Comparison of ENCODE assay signal across 14 mouse cellular contexts in the genomic region with DNA sequence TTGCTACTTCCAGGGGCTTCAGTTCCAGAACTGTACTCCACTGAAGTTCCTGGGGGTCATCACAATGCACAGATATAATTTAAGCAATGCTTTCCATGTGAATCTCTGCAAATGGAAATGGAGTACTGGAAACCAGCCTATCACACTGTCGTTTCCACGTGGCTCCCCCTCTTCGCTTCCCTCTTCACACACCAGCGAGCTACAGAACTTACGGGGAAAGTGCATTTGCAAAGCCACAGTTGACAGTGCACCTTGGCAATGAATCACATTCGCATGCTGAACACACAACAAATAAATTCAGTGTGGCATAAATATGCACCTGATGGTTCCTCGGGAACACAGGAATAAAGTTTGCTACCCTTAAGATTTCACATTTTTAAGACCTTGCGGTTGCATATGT. TPM values are rescaled to one million over a fixed set of nuclear protein-coding genes. Genes with fewer than 3 reads are reported as not detected.
DNase-seq lines count a peak whose midpoint lies in the region; ATAC-seq and TF ChIP-seq lines count a peak whose summit lies in the region.
"Had no signal": no experiment of that assay in that cellular context is flagged by ENCODE, and none has a peak within 500 bp of the region (broad histone marks: within the 10 kb centered on the region; RNA-seq: fewer than 3 reads in every experiment).

No protein-coding gene starts in this region.

- DNase-seq in cerebellum, postnatal 10 days = peak; percentile 51 to 55
- no peak for DNase-seq in cerebellum, adult 8-10 months
- DNase-seq in kidney, postnatal 10 days = no peak
- no peak for DNase-seq in midbrain, postnatal 0 days (ENCODE audit: low spot score)
- DNase-seq in natural killer cell, adult 2 months (ENCODE audit: low spot score in 2 of 2) = no peak
- DNase-seq: heart, adult 11 months; kidney, adult 11 months; liver, embryonic 13.5 days; thymus, adult 18-20 months had no signal

- H3K9me3 ChIP-seq in kidney, embryonic 16.5 days (ENCODE audit: low read length) = no peaks in the 10 kb centered on the region
- no peaks in the 10 kb centered on the region for H3K9me3 ChIP-seq in intestine, embryonic 15.5 days
- H3K9me3 ChIP-seq in midbrain, postnatal 0 days (ENCODE audit: low read length) = no peaks in the 10 kb centered on the region
- no peaks in the 10 kb centered on the region for H3K9me3 ChIP-seq in heart, embryonic 11.5 days (replicated peaks; ENCODE audit: control insufficient read depth, low read length)
- H3K9me3 ChIP-seq: G1E; liver, embryonic 13.5 days had no signal

- no peak for ATAC-seq in kidney, embryonic 16.5 days (ENCODE audit: low FRiP score, low TSS enrichment)
- ATAC-seq in intestine, embryonic 15.5 days = no peak
- ATAC-seq in midbrain, postnatal 0 days (ENCODE audit: low FRiP score) = no peak
- no peak for ATAC-seq in heart, embryonic 11.5 days (replicated peaks; ENCODE audit: insufficient number of reproducible peaks, low FRiP score, low TSS enrichment)

- no peaks in the 10 kb centered on the region for H3K27me3 ChIP-seq in kidney, embryonic 16.5 days (ENCODE audit: insufficient read depth, low read length)
- no peaks in the 10 kb centered on the region for H3K27me3 ChIP-seq in intestine, embryonic 15.5 days (replicated peaks)
- H3K27me3 ChIP-seq in midbrain, postnatal 0 days (ENCODE audit: insufficient read depth, low read length) = no peaks in the 10 kb centered on the region
- no peaks in the 10 kb centered on the region for H3K27me3 ChIP-seq in heart, embryonic 11.5 days (ENCODE audit: control insufficient read depth, insufficient read depth, low read length)

- peak overlapping the region; percentile 18; the same call in 1 of the 2 replicates for H3K4me2 ChIP-seq in kidney, embryonic 16.5 days (replicated peaks; ENCODE audit: low read depth, low read length)
- 0 out of 2 replicates have a peak overlapping the region, but pooled peaks have one; percentile 6 for H3K4me2 ChIP-seq in intestine, embryonic 15.5 days (replicated peaks)
- peak overlapping the region; percentile 81 for H3K4me2 ChIP-seq in midbrain, postnatal 0 days (ENCODE audit: low read depth, low read length, poor library complexity, severe bottlenecking)
- H3K4me2 ChIP-seq in heart, embryonic 11.5 days = no peak overlapping the region

- no peak overlapping the region for H3K27ac ChIP-seq in kidney, embryonic 16.5 days (ENCODE audit: low read length)
- H3K27ac ChIP-seq in intestine, embryonic 15.5 days = no peak overlapping the region
- H3K27ac ChIP-seq in midbrain, postnatal 0 days (ENCODE audit: low read depth, low read length) = no peak overlapping the region
- no peak overlapping the region for H3K27ac ChIP-seq in heart, embryonic 11.5 days (ENCODE audit: low read depth, low read length)
- H3K27ac ChIP-seq: liver, embryonic 13.5 days had no signal

- H3K36me3 ChIP-seq in kidney, embryonic 16.5 days (ENCODE audit: insufficient read depth, low read length) = no peaks in the 10 kb centered on the region
- H3K36me3 ChIP-seq in intestine, embryonic 15.5 days = no peaks in the 10 kb centered on the region
- H3K36me3 ChIP-seq in midbrain, postnatal 0 days (ENCODE audit: insufficient read depth, low read length) = no peaks in the 10 kb centered on the region
- no peaks in the 10 kb centered on the region for H3K36me3 ChIP-seq in heart, embryonic 11.5 days (ENCODE audit: control insufficient read depth, insufficient read depth, low read length)
- H3K36me3 ChIP-seq: liver, embryonic 13.5 days had no signal

- no peak overlapping the region for H3K4me3 ChIP-seq in kidney, embryonic 16.5 days (ENCODE audit: low read length)
- no peak overlapping the region for H3K4me3 ChIP-seq in intestine, embryonic 15.5 days (replicated peaks)
- peak overlapping the region; percentile 86; the same call in 1 of the 2 replicates for H3K4me3 ChIP-seq in midbrain, postnatal 0 days (ENCODE audit: low read depth, low read length)
- no peak overlapping the region for H3K4me3 ChIP-seq in heart, embryonic 11.5 days (ENCODE audit: low read depth, low read length)
- H3K4me3 ChIP-seq: liver, embryonic 13.5 days had no signal

- no peak overlapping the region for H3K9ac ChIP-seq in kidney, embryonic 16.5 days (replicated peaks; ENCODE audit: low read length)
- no peak overlapping the region for H3K9ac ChIP-seq in intestine, embryonic 15.5 days
- no peak overlapping the region for H3K9ac ChIP-seq in midbrain, postnatal 0 days (replicated peaks; ENCODE audit: low read length, poor library complexity, severe bottlenecking)
- H3K9ac ChIP-seq in heart, embryonic 11.5 days (ENCODE audit: low read depth, low read length) = no peak overlapping the region
- H3K9ac ChIP-seq: liver, embryonic 13.5 days had no signal

- TF ChIP-seq CTCF in midbrain, postnatal 0 days (IDR thresholded peaks at IDR 0.05) = no peak

- H3K4me1 ChIP-seq in kidney, embryonic 16.5 days (ENCODE audit: insufficient read depth, low read length) = peaks cover 25% of the 10 kb centered on the region
- H3K4me1 ChIP-seq in intestine, embryonic 15.5 days (replicated peaks) = no peaks in the 10 kb centered on the region
- 0 out of 2 replicates have a peak, but pooled peaks cover 4% of the 10 kb centered on the region for H3K4me1 ChIP-seq in midbrain, postnatal 0 days (ENCODE audit: insufficient read depth, low read length)
- peaks cover 7% of the 10 kb centered on the region; the same call in 1 of the 2 replicates for H3K4me1 ChIP-seq in heart, embryonic 11.5 days (ENCODE audit: control insufficient read depth, insufficient read depth, low read length)

- WGBS in kidney, embryonic 16.5 days = 61% methylated on average over 8 of the region's 8 CpGs
- WGBS in intestine, embryonic 15.5 days = 83% methylated on average over 8 of the region's 8 CpGs
- WGBS in midbrain, postnatal 0 days = 77% methylated on average over 8 of the region's 8 CpGs
- 76% methylated on average over 8 of the region's 8 CpGs for WGBS in heart, embryonic 11.5 days (ENCODE audit: insufficient replicate concordance)

RNA-seq across cellular contexts. Expression of a gene that starts 3.2 kb away (rescaled TPM):
- 7.8 and 8.8 TPM in 2 replicates for polyA plus RNA-seq in kidney, embryonic 16.5 days (2015; fragmentation: Nextera tagmentation; extraction: Ambion mirVana)
- 8.7 and 9.1 TPM in 2 replicates for polyA plus RNA-seq in intestine, embryonic 15.5 days (2015; fragmentation: Nextera tagmentation; extraction: Ambion mirVana)
- total RNA-seq in midbrain, postnatal 0 days (2014; rRNA removed) = 12.9 and 14.6 TPM in 2 replicates
- 4.1 and 5.3 TPM in 2 replicates for polyA plus RNA-seq in midbrain, postnatal 0 days (2015; fragmentation: Nextera tagmentation; extraction: Ambion mirVana)
- polyA plus RNA-seq in heart, embryonic 11.5 days (2014; fragmentation: Nextera tagmentation; extraction: Ambion mirVana) = 3.0 and 4.4 TPM in 2 replicates
- total RNA-seq: neutrophil, adult 5-6 weeks had no signal

Comparison
In these comparisons a context has a peak if more than half of its experiments do, and no peak if none do; other contexts are left out.
1. DNase-seq: peak in cerebellum, postnatal 10 days (2 of 2); none in cerebellum, adult 8-10 months (single experiment), kidney, postnatal 10 days (single experiment), midbrain, postnatal 0 days (single experiment) and natural killer cell, adult 2 months (0 of 2).